Mouse (Mus musculus) ES-CJ7 (cell line): ENCODE measurements at regions not wholly inside any gene's neighbourhood (a gene's known extent, or its start where the extent isn't known, plus 50 kb on each side); places are given as distances from the start of the nearest gene placed in this dataset.
"Not testable (repeated sequence)": the region's sequence is repeated elsewhere in the genome, so short reads cannot be mapped to it uniquely, and the experiment has no call there.

Source experiments
- DNase-seq: peaks from one replicate; pipeline ENCODE4 v3.0.0; 2011; ENCODE audit warnings: low read depth, low spot score

DNA sequence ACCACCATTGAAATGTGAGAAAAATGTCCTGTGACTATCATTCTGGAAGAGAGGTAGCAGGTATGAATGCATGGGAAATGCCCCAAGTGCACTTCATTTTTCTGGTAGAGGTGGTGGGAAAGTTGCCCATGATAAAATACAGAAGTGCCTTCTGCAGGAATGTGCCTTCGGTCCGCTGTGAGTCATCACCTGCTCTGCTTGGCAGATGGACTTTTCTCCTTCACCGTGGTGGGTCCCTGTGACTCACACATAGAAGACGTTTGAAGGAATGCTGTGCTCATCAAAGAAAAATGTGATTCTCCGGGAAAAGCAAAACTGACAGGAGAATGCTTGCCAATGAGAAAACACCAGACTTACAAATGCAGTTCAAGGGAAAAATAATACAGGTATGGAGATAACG lies 126.8 kb downstream of the Tnfsf18 start:
- DNase-seq = no peak

DNA sequence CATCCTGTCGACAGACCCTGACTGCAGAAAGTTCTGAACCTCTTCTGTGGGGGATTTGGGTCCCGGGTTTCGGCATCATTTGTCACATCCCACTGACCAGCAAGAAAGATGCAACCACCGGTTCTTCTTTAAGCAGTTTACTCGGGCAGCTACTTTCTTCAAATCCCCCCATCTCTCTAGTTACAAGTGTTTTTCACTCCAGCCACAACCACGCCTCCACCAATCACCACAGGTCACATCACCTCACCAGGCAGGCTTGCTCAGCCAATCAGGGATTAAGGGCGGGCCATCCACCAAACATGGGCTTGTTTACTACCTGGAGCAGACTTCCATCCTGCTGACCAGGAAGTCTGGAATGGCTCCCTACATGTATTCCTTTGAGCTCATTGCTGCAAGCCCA lies 119.6 kb downstream of the Tnfsf18 start:
- DNase-seq = not testable (repeated sequence)

DNA sequence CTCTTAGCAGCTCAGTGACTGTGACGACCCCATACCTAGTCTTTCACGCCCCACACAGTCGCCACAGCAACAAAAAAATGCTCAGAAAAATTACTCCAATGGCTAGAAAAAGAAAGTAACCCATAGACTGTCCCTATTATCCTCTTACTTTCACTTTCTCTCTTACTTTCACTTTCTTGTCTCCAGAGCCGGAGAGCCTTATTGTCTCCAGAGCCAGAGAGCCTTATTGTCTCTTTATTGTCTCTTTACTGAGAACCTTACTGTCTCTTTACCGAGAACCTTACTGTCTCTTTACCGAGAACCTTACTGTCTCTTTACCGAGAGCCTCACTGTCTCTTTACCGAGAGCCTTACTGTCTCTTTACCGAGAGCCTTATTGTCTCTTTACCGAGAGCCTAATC lies 119.2 kb downstream of the Tnfsf18 start:
- DNase-seq = not testable (repeated sequence)

DNA sequence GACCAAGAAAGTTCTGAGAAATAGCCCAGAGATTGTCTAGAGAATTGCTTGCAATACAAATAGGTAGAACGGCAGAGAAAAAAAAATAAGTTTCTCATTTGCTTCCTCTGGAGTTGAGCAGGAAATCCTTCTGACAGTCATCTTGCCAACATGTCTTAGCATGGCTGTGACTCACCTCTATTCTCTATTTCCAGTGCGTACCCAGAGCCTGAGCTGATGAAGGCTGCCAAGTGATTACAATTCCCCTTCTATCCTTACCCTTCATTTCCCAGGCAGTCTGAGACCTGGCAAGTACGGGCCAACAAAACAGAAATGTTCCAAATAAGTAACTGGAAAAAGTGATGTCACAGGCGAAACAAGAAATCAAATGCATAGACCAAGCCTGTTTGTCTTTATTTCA lies 113.0 kb downstream of the Tnfsf18 start:
- DNase-seq = no peak

DNA sequence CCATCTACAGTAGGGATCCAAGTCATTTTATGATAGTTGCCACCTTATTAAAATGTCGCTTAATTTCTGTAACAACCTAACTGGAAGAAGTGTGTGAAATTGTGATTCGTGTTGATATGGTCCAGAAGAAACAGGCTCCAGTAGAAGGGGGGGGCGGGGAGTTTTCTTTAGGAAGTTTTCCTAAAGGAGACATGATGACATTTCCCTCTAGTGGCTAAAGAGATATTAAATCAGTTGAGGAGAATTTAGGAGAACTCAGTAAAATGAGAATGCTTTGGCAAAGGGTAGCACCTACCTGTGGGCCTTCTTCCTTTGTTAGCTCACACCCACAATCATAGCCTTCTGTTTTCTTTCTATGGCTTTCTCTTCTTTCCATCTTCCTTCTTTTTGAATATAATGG lies 107.7 kb downstream of the Tnfsf18 start:
- DNase-seq = no peak

DNA sequence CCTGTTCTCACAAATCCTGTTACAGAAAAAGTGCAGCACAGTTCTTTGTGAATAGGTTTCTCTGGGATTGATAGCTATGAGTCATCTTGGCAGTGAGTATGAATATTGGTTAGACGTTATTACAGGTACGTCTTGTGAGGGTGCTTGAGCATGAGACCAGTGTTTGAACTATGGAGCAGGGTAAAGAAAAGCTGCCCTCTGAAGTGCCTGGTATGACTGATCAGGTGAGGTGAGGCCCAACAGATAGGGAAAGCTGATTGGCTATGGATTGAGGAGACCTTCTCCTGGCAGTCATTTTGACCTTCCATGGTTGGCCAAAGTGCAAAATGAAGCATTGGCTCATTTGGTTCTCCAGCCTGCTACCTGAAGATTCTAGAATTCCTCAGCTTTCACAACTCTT lies 106.7 kb downstream of the Tnfsf18 start:
- no peak for DNase-seq

DNA sequence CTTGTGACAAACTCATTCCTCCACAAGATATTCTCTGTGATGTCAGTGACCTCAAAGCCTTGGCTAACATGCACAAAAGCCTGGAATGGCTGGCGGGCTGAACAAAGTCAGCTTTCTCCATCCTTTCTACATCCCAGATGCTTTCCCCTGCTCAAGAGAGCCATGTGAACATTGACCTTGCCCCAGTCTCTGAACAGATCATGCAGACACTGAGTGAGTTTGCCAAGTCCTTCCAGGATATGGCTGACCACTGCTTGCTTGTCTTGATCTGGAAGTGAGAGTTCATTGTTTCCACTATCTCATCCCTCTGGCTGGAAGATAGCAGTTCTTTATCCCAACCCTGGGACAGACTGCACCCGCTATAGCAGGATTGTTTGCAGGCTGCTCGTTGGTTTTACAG lies 103.7 kb downstream of the Tnfsf18 start:
- DNase-seq = no peak

DNA sequence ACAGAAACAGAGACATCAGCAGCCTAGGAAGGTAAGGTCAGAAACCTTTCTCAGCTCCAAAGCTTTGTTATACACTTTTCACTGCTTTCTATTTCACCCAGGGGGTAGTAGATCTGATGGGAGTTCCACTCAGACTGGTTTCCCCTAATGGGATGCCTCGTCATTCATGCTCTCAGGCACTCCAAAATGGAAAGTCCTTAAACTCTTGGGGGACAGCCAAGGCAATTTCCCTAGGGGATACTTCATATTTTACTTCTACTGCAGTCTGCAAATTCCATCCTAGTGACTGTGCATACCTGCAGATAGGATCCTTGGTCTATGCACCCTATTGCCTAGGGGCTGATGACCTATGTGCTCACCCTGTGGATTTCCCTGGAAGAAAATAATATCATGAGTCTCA lies 82.1 kb downstream of the Tnfsf18 start:
- DNase-seq = no peak

DNA sequence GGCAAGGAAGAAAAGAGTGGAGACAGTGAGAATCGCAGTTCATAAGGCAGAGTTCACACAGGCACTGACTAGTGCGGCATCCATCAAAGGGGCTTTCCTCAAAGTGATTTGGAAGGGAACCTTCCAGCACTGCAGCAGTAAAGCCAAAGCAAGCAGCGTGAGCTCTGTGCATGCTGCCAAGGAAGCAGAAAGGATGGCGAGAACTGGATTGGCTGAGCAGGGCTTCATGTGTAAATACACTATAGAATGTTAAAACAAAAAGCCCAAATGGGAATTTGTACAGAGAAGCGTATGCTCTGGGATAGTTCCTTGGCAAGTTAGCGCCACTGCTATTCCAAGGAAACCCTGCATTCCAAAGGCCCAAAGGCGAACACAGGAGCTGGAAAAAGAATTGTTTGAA lies 81.5 kb downstream of the Tnfsf18 start:
- no peak for DNase-seq

DNA sequence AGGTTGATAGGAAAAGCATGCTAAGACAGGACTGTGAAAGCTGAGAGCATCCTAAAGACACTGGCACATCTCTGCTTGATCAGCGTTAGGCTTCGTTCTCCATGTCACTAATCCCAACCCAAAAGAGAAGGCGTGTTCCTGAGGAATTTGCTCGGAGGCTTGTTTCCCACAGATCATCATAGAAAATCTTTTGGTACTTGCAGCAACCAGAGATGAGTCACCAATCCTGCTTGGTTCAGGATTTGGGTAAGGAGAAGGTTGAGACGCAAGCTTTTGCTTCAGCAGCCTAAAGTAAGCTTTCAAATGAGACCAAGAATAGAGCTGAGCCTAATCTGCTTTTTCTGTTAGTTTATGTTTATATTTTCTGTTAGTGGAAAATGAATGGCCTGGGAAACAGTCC lies 80.7 kb downstream of the Tnfsf18 start:
- DNase-seq = no peak

DNA sequence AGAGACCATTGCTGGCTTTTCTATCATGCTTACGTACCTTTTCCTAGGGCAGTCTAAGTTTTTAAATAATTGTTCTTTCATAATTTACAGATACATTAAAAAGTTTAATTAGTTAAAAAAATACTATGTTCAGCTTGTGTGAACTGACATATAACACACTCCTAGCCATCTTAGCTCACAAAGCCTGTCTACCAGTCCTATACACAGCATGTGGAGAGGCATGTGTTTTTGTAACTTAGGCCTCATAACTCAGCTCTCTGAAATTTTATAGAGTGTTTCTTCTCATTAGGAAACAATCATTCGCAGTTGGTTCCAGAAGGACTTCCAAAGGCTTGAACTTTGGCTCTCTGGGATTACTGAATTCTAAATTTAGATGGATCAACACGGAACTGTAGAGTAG lies 76.3 kb downstream of the Tnfsf18 start:
- DNase-seq = no peak

DNA sequence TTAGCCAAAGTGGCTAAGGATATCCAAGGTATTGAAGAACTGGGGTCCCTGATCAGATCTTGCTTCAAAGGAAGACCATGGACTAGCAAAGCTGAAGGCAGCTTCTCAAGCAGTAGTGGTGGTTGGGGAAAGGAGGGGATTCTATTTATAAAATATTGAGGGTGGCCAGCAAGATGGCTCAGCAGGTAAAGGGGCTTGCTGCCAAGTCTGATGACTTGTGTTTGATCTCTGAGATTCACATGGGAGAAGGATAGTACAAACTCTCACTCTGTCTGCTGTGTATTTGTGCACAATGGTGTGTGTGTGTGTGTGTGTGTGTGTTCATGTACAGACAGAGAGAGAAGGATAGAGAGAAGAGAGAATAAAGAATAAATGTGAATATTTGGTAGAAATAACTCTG lies 73.4 kb downstream of the Tnfsf18 start:
- no peak for DNase-seq

DNA sequence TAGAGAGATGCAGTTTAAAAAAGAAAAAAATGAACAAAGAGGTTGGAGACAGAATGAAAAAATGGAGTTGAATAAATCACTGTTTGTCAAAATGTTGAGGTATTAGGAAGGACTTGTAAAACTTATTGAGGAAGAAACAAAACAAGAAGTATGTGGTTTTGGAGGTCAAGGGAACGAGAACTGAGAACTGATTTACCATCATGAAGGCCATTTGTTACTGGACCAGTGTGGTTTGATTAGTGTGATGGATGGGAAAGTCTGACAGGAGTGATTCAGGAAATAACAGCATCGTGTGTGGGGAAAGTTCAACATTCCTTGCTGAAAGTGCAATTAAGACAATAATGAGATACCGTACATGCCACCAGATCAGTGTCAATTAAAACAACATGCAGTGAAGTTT lies 65.9 kb downstream of the Tnfsf18 start:
- DNase-seq = no peak
